Mouse (Mus musculus): ENCODE data around the gene Slc39a8. TPM values are rescaled to one million over a fixed set of nuclear protein-coding genes. Genes with fewer than 3 reads are reported as not detected.

Slc39a8 gene
- total RNA-seq, 2 experiments from 2014 or later = 5.9 to 6.2 TPM

GRCm38 (mm10) chr3:135907028-135907427 is 81.9 kb downstream of the Slc39a8 start:
- no peak for DNase-seq (ENCODE audit: low spot score in 2 of 2)

DNA sequence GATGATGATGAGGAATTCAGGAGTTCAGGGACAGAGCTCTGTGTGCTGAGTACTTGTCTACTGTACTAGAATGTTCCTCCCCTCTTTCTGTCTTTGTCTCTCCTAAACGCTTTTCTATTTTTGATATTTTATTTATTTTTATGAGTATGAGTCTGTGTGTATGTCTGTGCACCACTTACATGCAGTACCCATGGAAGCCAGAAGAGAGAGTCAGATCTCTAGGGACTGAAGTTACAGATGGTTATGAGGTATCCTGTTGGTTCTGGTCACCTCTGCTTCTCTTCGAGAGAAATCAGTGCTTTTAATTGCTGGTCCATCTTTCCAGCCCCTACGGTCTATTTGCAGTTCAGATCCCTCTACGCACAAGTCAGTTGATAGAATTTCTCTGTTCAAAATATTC is 90.9 kb downstream of the Slc39a8 start:
- no peak for DNase-seq (ENCODE audit: low spot score in 2 of 2)

- no peak for DNase-seq (ENCODE audit: low spot score in 2 of 2)
Observed at GRCm38 (mm10) chr3:135918566-135919180, 93.6 kb downstream of the Slc39a8 start.

DNA sequence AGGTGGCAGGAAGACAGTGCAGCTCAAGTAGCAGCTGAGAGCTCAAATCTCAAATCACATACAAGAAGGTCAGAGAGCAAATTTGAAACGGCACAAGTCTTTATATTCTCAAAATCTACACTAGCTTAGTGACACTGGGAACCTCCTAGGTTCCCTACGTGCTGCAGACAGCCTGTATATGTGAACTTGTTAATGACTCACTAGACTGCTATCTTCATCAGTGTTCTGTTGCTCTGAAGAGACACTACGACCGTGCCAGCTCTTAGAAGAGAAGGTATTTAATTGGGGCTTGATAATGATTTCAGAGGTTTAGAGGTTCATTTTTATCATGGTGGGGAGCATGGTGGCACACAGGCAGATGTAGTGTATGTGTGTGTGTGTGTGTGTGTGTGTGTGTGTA is 94.2 kb downstream of the Slc39a8 start:
- DNase-seq (ENCODE audit: low spot score in 2 of 2) = no peak

GRCm38 (mm10) chr3:135926729-135927128 is 101.7 kb downstream of the Slc39a8 start:
- no peak for DNase-seq (ENCODE audit: low spot score in 2 of 2)

- no peak for DNase-seq (ENCODE audit: low spot score in 2 of 2)
Observed at GRCm38 (mm10) chr3:135928184-135928583, 103.1 kb downstream of the Slc39a8 start.

GRCm38 (mm10) chr3:135937455-135937854 is 112.4 kb downstream of the Slc39a8 start:
- no peak for DNase-seq (ENCODE audit: low spot score in 2 of 2)

Other genes with a start within 250 kb of the Slc39a8 start
- gene Nfkb1, start 133.7 kb upstream of the Slc39a8 start, total RNA-seq (2021) = 10 to 100 TPM; 23.0 to 23.2 TPM